Mouse (Mus musculus) stomach, embryonic 16.5 days (tissue): ENCODE data around the gene Neurl3. TPM values are rescaled to one million over a fixed set of nuclear protein-coding genes. Genes with fewer than 3 reads are reported as not detected.

Experiments
- ATAC-seq: fragments of 200-750 bp; cut with Nextera tagmentation; 2 replicates; pipeline ENCODE4 v1.8.0; 2017; ENCODE audit warnings: moderate number of reproducible peaks, moderate TSS enrichment; ENCODE audit not compliant: insufficient read depth, low FRiP score
- H3K27ac ChIP-seq: fragments of 300-500 bp; sonication (generic); 2 replicates; pipeline ENCODE4 v1.5.1; 2014; ENCODE audit warnings: low read length
- H3K27me3 ChIP-seq: fragments of 300-500 bp; sonication (generic); 2 replicates; pipeline ENCODE4 v1.6.1; 2014; ENCODE audit warnings: low read length, control low read depth, mixed read lengths; ENCODE audit not compliant: control insufficient read depth, insufficient read depth
- H3K36me3 ChIP-seq: fragments of 300-500 bp; sonication (generic); 2 replicates; pipeline ENCODE4 v1.6.1; 2014; ENCODE audit warnings: low read length; ENCODE audit not compliant: control insufficient read depth, insufficient read depth
- H3K4me1 ChIP-seq: fragments of 300-500 bp; sonication (generic); 2 replicates; pipeline ENCODE4 v1.6.1; 2014; ENCODE audit warnings: low read length, control low read depth, mixed read lengths; ENCODE audit not compliant: control insufficient read depth, insufficient read depth
- H3K4me2 ChIP-seq: fragments of 300-500 bp; sonication (generic); 2 replicates; pipeline ENCODE4 v1.6.1; 2014; ENCODE audit warnings: low read depth, low read length, mixed read lengths
- H3K4me3 ChIP-seq: fragments of 300-500 bp; sonication (generic); replicated peaks from 2 replicates; pipeline ENCODE4 v1.5.1; 2014; ENCODE audit warnings: mild to moderate bottlenecking, low read length
- H3K9ac ChIP-seq: fragments of 300-500 bp; sonication (generic); 2 replicates; pipeline ENCODE4 v1.6.1; 2014; ENCODE audit warnings: low read length
- H3K9me3 ChIP-seq: fragments of 300-500 bp; sonication (generic); replicated peaks from 2 replicates; pipeline ENCODE4 v1.6.1; 2016; ENCODE audit warnings: low read length, control low read depth; ENCODE audit not compliant: control insufficient read depth
- WGBS: fragments of 180-500 bp; shearing (Covaris S2); extraction: QIAGEN DNeasy Blood & Tissue Kit; methylation state at CpG from one replicate; pipeline ENCODE4 v1.1.7; 2014; 5-methylcytosine and 5-hydroxymethylcytosine counted together
- polyA plus RNA-seq: library from polyadenylated mRNA; unstranded; fragments of >200 nt; fragmentation: Nextera tagmentation; extraction: Ambion mirVana; gene quantifications from 2 replicates; pipeline ENCODE4 v1.2.1, GENCODE M21; 2015

The Neurl3 gene
- polyA plus RNA-seq, 1 experiment from 2014 or later, result 19.6 TPM

DNA sequence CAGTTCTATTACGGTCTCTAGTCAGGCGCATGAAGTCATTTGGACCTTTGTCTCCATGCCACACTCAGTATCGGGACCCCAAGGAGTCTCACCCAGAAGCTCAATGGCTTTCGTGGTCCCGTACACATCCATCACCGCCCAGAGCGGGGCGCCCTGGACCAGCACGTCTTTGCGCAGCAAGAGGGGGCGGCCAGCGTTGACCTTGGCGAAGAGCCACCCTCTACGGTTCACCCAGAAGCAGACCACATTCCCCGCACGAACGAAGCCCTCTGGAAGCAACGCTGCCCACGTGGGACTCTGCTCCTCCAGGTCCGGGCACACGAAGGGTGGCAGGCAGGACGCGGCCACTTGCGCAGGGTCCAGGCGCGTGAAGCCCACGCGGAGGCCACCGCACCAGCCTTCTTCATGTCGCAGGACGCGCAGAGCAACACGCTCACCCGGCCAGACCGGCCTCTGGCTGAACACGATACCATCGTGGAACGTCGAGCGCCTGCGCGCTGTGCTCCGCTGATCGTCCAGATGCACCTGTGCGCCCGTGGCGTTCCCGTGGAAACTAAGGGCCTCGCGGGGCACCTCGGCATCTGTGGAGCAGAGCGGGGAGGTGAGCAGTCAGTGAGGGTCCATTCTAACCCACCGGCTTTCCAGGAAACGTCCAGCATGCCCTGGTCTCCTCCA lies 5.2 kb downstream of the Neurl3 start:
- H3K27ac ChIP-seq, result no peak overlapping the region
- H3K27me3 ChIP-seq, result peaks cover 4% of the 10 kb centered on the region; the same call in 1 of the 2 replicates
- ATAC-seq, result no peak
- no peak overlapping the region; the same call in 1 of the 2 replicates for H3K9ac ChIP-seq
- H3K4me3 ChIP-seq, result peak overlapping the region; percentile 22
- no peaks in the 10 kb centered on the region for H3K36me3 ChIP-seq
- 40% methylated on average over 54 of the region's 54 CpGs for WGBS
- H3K4me1 ChIP-seq, result peaks cover 31% of the 10 kb centered on the region
- H3K4me2 ChIP-seq, result peak overlapping the region; percentile 46
- no peaks in the 10 kb centered on the region for H3K9me3 ChIP-seq

DNA sequence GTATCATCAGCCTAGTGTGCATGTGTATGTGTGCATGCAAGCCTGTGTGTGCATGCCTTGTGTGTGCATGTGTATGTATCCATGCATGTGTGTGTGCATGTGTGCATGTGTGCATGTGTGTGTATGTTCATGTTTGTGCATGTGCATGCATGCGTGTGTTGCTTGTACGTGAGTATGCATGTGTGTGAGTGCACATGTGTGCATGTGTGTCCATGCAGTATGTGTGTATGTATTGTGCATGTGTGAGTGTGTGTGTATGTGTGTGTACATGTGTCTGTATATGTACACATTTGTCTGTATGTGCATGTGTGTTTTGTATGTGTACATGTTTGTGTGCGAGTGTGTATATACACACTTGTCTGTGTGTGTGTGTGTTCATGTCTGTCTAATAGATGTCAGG lies 6.9 kb downstream of the Neurl3 start:
- Histone ChIP-seq H3K27me3 (peaks cover 4% of the 10 kb centered on the region; the same call in 1 of the 2 replicates), H3K9me3 (no peaks in the 10 kb centered on the region), H3K36me3 (no peaks in the 10 kb centered on the region), H3K9ac (no peak overlapping the region), H3K4me1 (peaks cover 24% of the 10 kb centered on the region), H3K27ac (no peak overlapping the region), H3K4me2 (no peak overlapping the region), H3K4me3 (no peak overlapping the region)
- 98% methylated on average over 3 of the region's 3 CpGs for WGBS
- ATAC-seq, result no peak

DNA sequence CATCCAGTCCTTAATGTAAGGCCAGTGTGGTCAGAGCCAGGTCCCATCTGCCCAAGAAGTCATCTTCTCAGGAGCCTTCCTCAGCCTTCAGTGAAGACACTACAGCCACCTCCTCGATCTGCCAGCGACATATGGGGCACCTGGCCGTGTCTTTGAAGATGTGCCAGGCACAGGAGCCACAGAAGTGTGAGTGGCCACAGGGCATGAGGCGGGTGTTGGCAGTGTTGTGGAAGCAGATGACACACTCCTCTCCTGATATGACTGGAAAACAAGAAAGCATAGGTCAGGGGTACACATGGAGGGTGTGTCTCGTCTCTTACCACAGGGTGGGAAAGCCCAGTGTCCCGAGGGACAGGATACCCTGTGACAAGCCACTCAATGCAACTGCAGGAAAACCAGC lies 8.2 kb downstream of the Neurl3 start:
- ATAC-seq, result no peak
- H3K9ac ChIP-seq, result no peak overlapping the region
- peaks cover 20% of the 10 kb centered on the region for H3K4me1 ChIP-seq
- H3K4me2 ChIP-seq, result no peak overlapping the region
- H3K4me3 ChIP-seq, result no peak overlapping the region
- WGBS, result 84% methylated on average over 6 of the region's 6 CpGs
- H3K9me3 ChIP-seq, result no peaks in the 10 kb centered on the region
- no peak overlapping the region for H3K27ac ChIP-seq
- peaks cover 4% of the 10 kb centered on the region; the same call in 1 of the 2 replicates for H3K27me3 ChIP-seq
- H3K36me3 ChIP-seq, result no peaks in the 10 kb centered on the region

DNA sequence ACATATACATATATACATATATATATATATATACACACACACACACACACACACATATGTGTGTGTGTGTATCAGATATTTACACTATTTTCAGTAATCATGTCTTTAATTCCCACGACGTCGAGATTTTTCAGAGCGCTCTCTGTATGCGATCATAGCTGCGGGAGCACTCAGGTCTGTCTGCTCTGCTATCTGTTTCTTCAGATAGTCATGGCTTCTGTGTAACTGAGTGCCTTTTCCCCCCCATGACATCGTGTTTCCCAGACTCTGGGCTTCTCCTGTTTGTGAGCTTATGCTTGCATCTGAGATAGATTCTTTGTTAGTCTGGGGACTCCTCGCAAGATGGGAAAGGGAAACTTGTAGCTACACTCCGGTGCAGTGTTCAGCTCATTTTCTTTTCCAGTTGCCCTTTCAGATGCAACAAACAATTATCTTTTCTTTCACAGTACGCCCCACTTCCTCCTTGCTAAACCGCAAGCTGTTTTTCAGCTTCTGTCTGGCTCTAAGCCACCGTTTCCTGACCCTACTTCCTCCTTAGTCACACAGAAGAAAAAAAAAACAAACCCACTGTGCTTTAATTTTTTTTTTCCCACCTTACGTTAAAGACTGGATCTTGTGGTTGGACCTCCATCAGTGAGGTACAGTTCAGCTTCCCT lies 10.5 kb downstream of the Neurl3 start:
- Histone ChIP-seq H3K4me3 (no peak overlapping the region), H3K36me3 (no peaks in the 10 kb centered on the region), H3K4me1 (peaks cover 4% of the 10 kb centered on the region; the same call in 1 of the 2 replicates), H3K4me2 (peak overlapping the region; percentile 38; the same call in 1 of the 2 replicates), H3K27me3 (no peaks in the 10 kb centered on the region), H3K9me3 (0 out of 2 replicates have a peak, but pooled peaks cover 4% of the 10 kb centered on the region), H3K27ac (peak overlapping the region; percentile 82), H3K9ac (no peak overlapping the region)
- 48% methylated on average over 13 of the region's 13 CpGs for WGBS
- no peak for ATAC-seq

DNA sequence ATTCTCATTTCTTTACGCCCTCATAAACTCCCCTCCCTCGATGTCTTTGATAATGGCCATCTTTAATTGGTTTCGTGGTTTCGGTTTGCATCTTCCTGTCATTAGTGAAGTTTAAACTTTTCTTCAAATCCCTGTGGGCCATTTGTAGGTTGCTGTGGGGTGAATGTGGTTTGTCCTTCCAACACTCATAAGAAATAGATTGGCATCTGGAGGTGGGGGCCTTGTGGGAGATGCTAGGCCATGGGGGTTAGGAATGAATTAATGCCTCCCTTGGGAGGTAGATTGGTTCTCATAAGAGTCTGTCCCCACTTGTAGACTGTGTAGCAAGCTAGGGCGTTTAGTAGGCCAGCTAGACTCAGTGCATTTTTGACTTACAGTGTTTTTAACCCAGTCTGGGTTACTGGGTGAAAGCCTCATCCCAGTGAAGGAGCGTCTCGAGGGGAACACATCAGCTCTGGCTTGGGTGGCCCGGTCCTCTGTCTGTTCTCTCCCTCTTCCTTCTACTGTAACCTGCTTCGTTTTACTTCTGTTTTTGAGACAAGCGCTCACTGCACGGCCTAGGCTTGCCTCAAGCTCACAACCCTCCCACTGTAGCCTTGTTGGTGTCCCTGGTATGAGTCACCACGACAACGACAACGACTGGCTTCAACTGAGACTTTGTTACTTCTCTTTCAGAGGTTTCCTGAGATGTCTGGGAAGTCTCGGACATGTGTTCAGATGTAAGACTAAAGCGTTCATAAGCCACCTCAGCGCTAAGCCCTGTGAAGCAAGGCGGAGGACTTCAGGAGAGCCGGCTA lies 12.6 kb downstream of the Neurl3 start:
- WGBS, result 75% methylated on average over 19 of the region's 19 CpGs
- H3K9ac ChIP-seq, result no peak overlapping the region
- H3K27ac ChIP-seq, result no peak overlapping the region
- H3K4me1 ChIP-seq, result 0 out of 2 replicates have a peak, but pooled peaks cover 3% of the 10 kb centered on the region
- no peaks in the 10 kb centered on the region for H3K36me3 ChIP-seq
- no peak overlapping the region for H3K4me2 ChIP-seq
- no peak overlapping the region for H3K4me3 ChIP-seq
- 0 out of 2 replicates have a peak, but pooled peaks cover 4% of the 10 kb centered on the region for H3K9me3 ChIP-seq
- no peaks in the 10 kb centered on the region for H3K27me3 ChIP-seq
- ATAC-seq, result no peak

DNA sequence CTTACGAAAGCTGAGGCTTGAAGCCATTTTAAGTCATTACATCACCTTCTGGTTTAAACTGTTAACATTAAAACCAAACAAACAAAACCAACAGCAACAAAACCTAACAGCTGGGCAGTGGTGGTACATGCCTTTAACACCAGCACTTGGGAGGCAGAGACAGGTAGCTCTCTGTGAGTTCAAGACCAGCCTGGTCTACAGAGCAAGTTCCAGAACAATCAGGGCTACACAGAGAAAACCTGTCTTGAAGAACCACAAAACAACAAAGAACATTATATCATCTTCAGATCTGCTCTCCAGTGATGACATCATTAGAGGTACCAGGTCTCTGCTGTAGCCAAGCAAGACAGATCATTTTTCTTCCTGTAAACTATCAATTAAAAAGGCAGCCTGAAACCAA lies 14.1 kb downstream of the Neurl3 start:
- no peak for ATAC-seq
- Histone ChIP-seq H3K36me3 (no peaks in the 10 kb centered on the region), H3K9ac (no peak overlapping the region), H3K4me2 (no peak overlapping the region), H3K27me3 (peaks cover 5% of the 10 kb centered on the region; the same call in 1 of the 2 replicates), H3K4me1 (0 out of 2 replicates have a peak, but pooled peaks cover 3% of the 10 kb centered on the region), H3K9me3 (peaks cover 9% of the 10 kb centered on the region), H3K4me3 (no peak overlapping the region), H3K27ac (no peak overlapping the region)
- 88% methylated on average over 1 of the region's 1 CpGs for WGBS

DNA sequence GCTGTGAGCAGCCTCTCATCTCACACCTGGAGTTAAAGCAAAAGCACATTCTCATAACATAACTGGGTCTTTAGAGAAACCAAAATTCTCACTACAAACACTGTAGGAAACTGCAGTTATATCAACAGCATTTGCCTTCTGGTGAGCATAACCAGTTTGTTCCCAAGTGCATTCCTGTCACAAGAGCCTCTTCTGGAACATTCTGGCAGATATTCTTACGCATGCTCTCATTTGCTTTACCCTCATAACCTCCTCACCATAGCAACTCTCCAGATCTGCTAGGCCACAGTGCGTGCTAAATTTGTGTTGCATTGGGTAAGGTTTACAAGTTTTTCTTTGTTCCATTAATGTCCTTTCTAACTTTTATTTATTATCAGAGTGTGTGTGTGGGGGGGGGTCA lies 15.2 kb downstream of the Neurl3 start:
- H3K4me2 ChIP-seq, result no peak overlapping the region
- H3K27me3 ChIP-seq, result peaks cover 8% of the 10 kb centered on the region; the same call in 1 of the 2 replicates
- H3K27ac ChIP-seq, result no peak overlapping the region
- no peak for ATAC-seq
- WGBS, result 90% methylated on average over 2 of the region's 2 CpGs
- no peaks in the 10 kb centered on the region for H3K36me3 ChIP-seq
- H3K9me3 ChIP-seq, result peaks cover 9% of the 10 kb centered on the region
- 0 out of 2 replicates have a peak, but pooled peaks cover 3% of the 10 kb centered on the region for H3K4me1 ChIP-seq
- H3K4me3 ChIP-seq, result no peak overlapping the region
- no peak overlapping the region for H3K9ac ChIP-seq

DNA sequence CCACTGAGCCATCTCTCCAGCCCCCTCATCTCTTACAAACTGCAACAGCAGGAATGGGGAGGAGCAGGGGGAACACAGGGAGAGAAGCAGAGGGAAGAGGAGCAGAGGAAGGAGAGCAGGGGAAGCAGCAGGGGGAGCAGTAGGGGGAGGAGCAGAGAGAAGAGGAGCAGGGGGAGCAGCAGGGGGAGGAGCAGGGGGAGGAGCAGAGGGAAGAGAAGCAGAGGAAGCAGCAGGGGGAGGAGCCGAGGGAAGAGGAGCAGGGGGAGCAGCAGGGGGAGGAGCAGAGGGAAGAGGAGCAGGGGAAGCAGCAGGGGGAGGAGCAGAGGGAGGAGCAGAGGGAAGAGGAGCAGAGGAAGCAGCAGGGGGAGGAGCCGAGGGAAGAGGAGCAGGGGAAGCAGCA lies 15.8 kb downstream of the Neurl3 start:
- Histone ChIP-seq H3K4me1 (no peaks in the 10 kb centered on the region), H3K9ac (no peak overlapping the region), H3K4me3 (no peak overlapping the region), H3K4me2 (no peak overlapping the region), H3K27ac (no peak overlapping the region), H3K36me3 (no peaks in the 10 kb centered on the region), H3K9me3 (peaks cover 9% of the 10 kb centered on the region), H3K27me3 (peaks cover 8% of the 10 kb centered on the region; the same call in 1 of the 2 replicates)
- ATAC-seq, result no peak
- WGBS, result 64% methylated on average over 2 of the region's 2 CpGs
